Mouse (Mus musculus) liver, embryonic 14.5 days (tissue): ENCODE results near the gene Gpr68. TPM values are rescaled to one million over a fixed set of nuclear protein-coding genes. Genes with fewer than 3 reads are reported as not detected.

Experiments
- ATAC-seq: fragments of 200-750 bp; cut with Nextera tagmentation; 2 replicates; pipeline ENCODE4 v1.8.0; 2017; ENCODE audit warnings: moderate number of reproducible peaks, mild to moderate bottlenecking, moderate library complexity; ENCODE audit not compliant: insufficient read depth
- DNase-seq, 3 experiments: peaks; one replicate each; pipeline ENCODE4 v3.0.0-alpha.2; 2012 to 2013; ENCODE audit warnings: low read depth in 3 of 3, low spot score in 3 of 3
- H3K27ac ChIP-seq: fragments of 300-500 bp; sonication (generic); 2 replicates; pipeline ENCODE4 v1.5.1; 2014; ENCODE audit warnings: moderate library complexity, mild to moderate bottlenecking, control low read depth, inconsistent platforms
- H3K27me3 ChIP-seq: fragments of 300-500 bp; sonication (generic); 2 replicates; pipeline ENCODE4 v1.6.1; 2014; ENCODE audit warnings: mild to moderate bottlenecking, low read length, moderate library complexity; ENCODE audit not compliant: control insufficient read depth, insufficient read depth
- H3K36me3 ChIP-seq: fragments of 300-500 bp; sonication (generic); replicated peaks from 2 replicates; pipeline ENCODE4 v1.6.1; 2014; ENCODE audit warnings: low read depth; ENCODE audit not compliant: control insufficient read depth, insufficient read depth
- H3K4me1 ChIP-seq, 2 experiments: fragments of 200-500 bp in 1 of 2; fragments of 300-500 bp in 1 of 2; sonication (generic) in 1 of 2; replicated peaks; 2 replicates each; pipeline ENCODE4 v1.6.1; 2012 to 2014; ENCODE audit warnings: antibody characterized with exemption in 1 of 2, inconsistent platforms in 1 of 2, low read length in 1 of 2; ENCODE audit not compliant: control insufficient read depth in 2 of 2, insufficient read depth in 2 of 2
- H3K4me2 ChIP-seq: fragments of 300-500 bp; sonication (generic); 2 replicates; pipeline ENCODE4 v1.6.1; 2014; ENCODE audit warnings: low read depth, mild to moderate bottlenecking, control low read depth, moderate library complexity
- H3K4me3 ChIP-seq, 2 experiments: fragments of 200-500 bp in 1 of 2; fragments of 300-500 bp in 1 of 2; sonication (generic) in 1 of 2; 2 replicates each; pipeline ENCODE4 v1.5.1; 2012 to 2014; ENCODE audit warnings: low read depth in 2 of 2, low read length in 2 of 2, mild to moderate bottlenecking in 2 of 2, control low read depth in 1 of 2, inconsistent platforms in 1 of 2, moderate library complexity in 1 of 2; ENCODE audit not compliant: insufficient read depth in 1 of 2
- H3K9ac ChIP-seq: fragments of 300-500 bp; sonication (generic); replicated peaks from 2 replicates; pipeline ENCODE4 v1.6.1; 2014; ENCODE audit warnings: mild to moderate bottlenecking, control low read depth, moderate library complexity
- H3K9me3 ChIP-seq: fragments of 300-500 bp; sonication (generic); 2 replicates; pipeline ENCODE4 v1.6.1; 2016; ENCODE audit warnings: low read length, mixed read lengths; ENCODE audit not compliant: control insufficient read depth
- CTCF ChIP-seq: IDR thresholded peaks from 2 replicates; pipeline ENCODE4 v1.5.1; 2016; ENCODE audit warnings: antibody characterized with exemption, low read depth, control low read depth
- EP300 ChIP-seq: IDR thresholded peaks from 2 replicates; pipeline ENCODE4 v1.6.1; 2016; ENCODE audit warnings: antibody characterized with exemption, low read depth
- WGBS: fragments of 180-500 bp; shearing (Covaris S2); extraction: QIAGEN DNeasy Blood & Tissue Kit; methylation state at CpG from one replicate; pipeline ENCODE4 v1.1.7; 2014; ENCODE audit not compliant: insufficient replicate concordance; 5-methylcytosine and 5-hydroxymethylcytosine counted together
- polyA plus RNA-seq, 2 experiments: library from polyadenylated mRNA; depleted of rRNA in 1 of 2; stranded (reverse) in 1 of 2; unstranded in 1 of 2; fragments of >200 nt; fragmentation: Nextera tagmentation in 1 of 2; extraction: Ambion mirVana in 1 of 2; gene quantifications; 2 replicates each; pipeline versions ENCODE4 v1.2.1 to v1.2.3; 2012 to 2014

Gene Gpr68
- polyA plus RNA-seq, 2 experiments, result 0.04 TPM; not detected in 1

GRCm38 (mm10) chr12:100843171-100843570 lies 64.8 kb downstream of the Gpr68 start:
- ATAC-seq (no peak), DNase-seq (no peak)
- Histone ChIP-seq H3K9me3 (no peaks in the 10 kb centered on the region), H3K36me3 (no peaks in the 10 kb centered on the region), H3K9ac (no peak overlapping the region), H3K27ac (no peak overlapping the region), H3K4me3 (no peak overlapping the region), H3K4me1 (0 out of 4 replicates have a peak, but pooled peaks cover 0 to 3% of the 10 kb centered on the region in 2 experiments), H3K4me2 (no peak overlapping the region), H3K27me3 (no peaks in the 10 kb centered on the region)
- WGBS, result 62% methylated on average over 4 of the region's 4 CpGs
- TF ChIP-seq CTCF (no peak), EP300 (no peak)

- ATAC-seq, result 0 out of 2 replicates have a peak, but pooled peaks have one; percentile 12
- H3K4me1 ChIP-seq, result 0 out of 4 replicates have a peak, but pooled peaks cover 0 to 3% of the 10 kb centered on the region in 2 experiments
- 13% methylated on average over 3 of the region's 3 CpGs for WGBS
- H3K9ac ChIP-seq, result no peak overlapping the region
- no peaks in the 10 kb centered on the region for H3K36me3 ChIP-seq
- H3K27me3 ChIP-seq, result no peaks in the 10 kb centered on the region
- TF ChIP-seq CTCF (peak; percentile 93), EP300 (no peak)
- H3K9me3 ChIP-seq, result no peaks in the 10 kb centered on the region
- DNase-seq, result peak; percentile 26 to 36 (median 30)
- H3K4me3 ChIP-seq, result no peak overlapping the region
- H3K4me2 ChIP-seq, result no peak overlapping the region
- H3K27ac ChIP-seq, result no peak overlapping the region
Measured at GRCm38 (mm10) chr12:100841211-100841792, 66.7 kb downstream of the Gpr68 start.

GRCm38 (mm10) chr12:100839926-100840325 lies 68.1 kb downstream of the Gpr68 start:
- DNase-seq, result no peak
- Histone ChIP-seq H3K9ac (no peak overlapping the region), H3K27ac (no peak overlapping the region), H3K9me3 (no peaks in the 10 kb centered on the region), H3K27me3 (no peaks in the 10 kb centered on the region), H3K36me3 (no peaks in the 10 kb centered on the region), H3K4me3 (no peak overlapping the region), H3K4me2 (no peak overlapping the region), H3K4me1 (0 out of 4 replicates have a peak, but pooled peaks cover 0 to 3% of the 10 kb centered on the region in 2 experiments)
- ATAC-seq, result no peak
- TF ChIP-seq EP300, result no peak
- TF ChIP-seq CTCF, result no peak
- WGBS, result 68% methylated on average over 6 of the region's 6 CpGs

GRCm38 (mm10) chr12:100839079-100839600 lies 68.9 kb downstream of the Gpr68 start:
- WGBS, result 10% methylated on average over 8 of the region's 8 CpGs

GRCm38 (mm10) chr12:100837208-100837607 lies 70.8 kb downstream of the Gpr68 start:
- Histone ChIP-seq H3K36me3 (no peaks in the 10 kb centered on the region), H3K4me1 (0 out of 4 replicates have a peak, but pooled peaks cover 0 to 3% of the 10 kb centered on the region in 2 experiments), H3K4me2 (no peak overlapping the region), H3K4me3 (no peak overlapping the region), H3K27me3 (no peaks in the 10 kb centered on the region), H3K9ac (no peak overlapping the region), H3K27ac (no peak overlapping the region), H3K9me3 (no peaks in the 10 kb centered on the region)
- 28% methylated on average over 3 of the region's 3 CpGs for WGBS
- no peak for DNase-seq
- ATAC-seq, result no peak
- TF ChIP-seq EP300 (no peak), CTCF (no peak)

More at GRCm38 (mm10) chr12:100839079-100839600, 68.9 kb downstream of the Gpr68 start:
- H3K4me3 ChIP-seq, result no peak overlapping the region
- H3K9ac ChIP-seq, result no peak overlapping the region
- H3K9me3 ChIP-seq, result no peaks in the 10 kb centered on the region
- H3K4me2 ChIP-seq, result no peak overlapping the region
- no peaks in the 10 kb centered on the region for H3K36me3 ChIP-seq
- no peaks in the 10 kb centered on the region for H3K27me3 ChIP-seq
- H3K27ac ChIP-seq, result no peak overlapping the region
- TF ChIP-seq EP300, result no peak
- no peak for TF ChIP-seq CTCF
- DNase-seq, result no peak
- ATAC-seq, result no peak
- H3K4me1 ChIP-seq, result 0 out of 4 replicates have a peak, but pooled peaks cover 0 to 3% of the 10 kb centered on the region in 2 experiments
